Mouse (Mus musculus) lung, embryonic 14.5 days (tissue): Measurements from ENCODE around the gene 2610528A11Rik. TPM values are rescaled to one million over a fixed set of nuclear protein-coding genes. Genes with fewer than 3 reads are reported as not detected.

Source experiments
- ATAC-seq: fragments of 200-750 bp; cut with Nextera tagmentation; 2 replicates; pipeline ENCODE4 v1.8.0; 2017; ENCODE audit warnings: mild to moderate bottlenecking, moderate TSS enrichment, moderate library complexity; ENCODE audit not compliant: insufficient read depth
- DNase-seq: peaks from one replicate; pipeline ENCODE4 v3.0.0-alpha.2; 2015
- H3K27ac ChIP-seq: fragments of 300-500 bp; sonication (generic); 2 replicates; pipeline ENCODE4 v1.5.1; 2014; ENCODE audit warnings: low read depth, mild to moderate bottlenecking, moderate library complexity
- H3K27me3 ChIP-seq: fragments of 300-500 bp; sonication (generic); 2 replicates; pipeline ENCODE4 v1.6.1; 2014; ENCODE audit warnings: low read length, control low read depth; ENCODE audit not compliant: insufficient read depth
- H3K36me3 ChIP-seq: fragments of 300-500 bp; sonication (generic); 2 replicates; pipeline ENCODE4 v1.6.1; 2014; ENCODE audit warnings: control low read depth; ENCODE audit not compliant: insufficient read depth
- H3K4me1 ChIP-seq: fragments of 300-500 bp; sonication (generic); 2 replicates; pipeline ENCODE4 v1.6.1; 2014; ENCODE audit warnings: antibody characterized with exemption, control low read depth; ENCODE audit not compliant: insufficient read depth
- H3K4me2 ChIP-seq: fragments of 300-500 bp; sonication (generic); 2 replicates; pipeline ENCODE4 v1.6.1; 2014; ENCODE audit warnings: mild to moderate bottlenecking
- H3K4me3 ChIP-seq: fragments of 300-500 bp; sonication (generic); 2 replicates; pipeline ENCODE4 v1.5.1; 2014; ENCODE audit warnings: low read depth, low read length
- H3K9ac ChIP-seq: fragments of 300-500 bp; sonication (generic); 2 replicates; pipeline ENCODE4 v1.6.1; 2014
- H3K9me3 ChIP-seq: fragments of 300-500 bp; sonication (generic); 2 replicates; pipeline ENCODE4 v1.6.1; 2016; ENCODE audit warnings: low read depth, low read length, control low read depth
- CTCF ChIP-seq: IDR thresholded peaks from 2 replicates; pipeline ENCODE4 v1.5.1; 2016; ENCODE audit warnings: antibody characterized with exemption, low read depth
- WGBS: fragments of 180-500 bp; shearing (Covaris S2); extraction: QIAGEN DNeasy Blood & Tissue Kit; methylation state at CpG from one replicate; pipeline ENCODE4 v1.1.7; 2014; 5-methylcytosine and 5-hydroxymethylcytosine counted together
- polyA plus RNA-seq: library from polyadenylated mRNA; unstranded; fragments of >200 nt; fragmentation: Nextera tagmentation; extraction: Ambion mirVana; gene quantifications from 2 replicates; pipeline ENCODE4 v1.2.1, GENCODE M21; 2014

Gene 2610528A11Rik
- polyA plus RNA-seq, 1 experiment from 2014 or later: 0.37 TPM

GRCm38 (mm10) chr14:37135127-37135593, 21.3 kb upstream of the 2610528A11Rik start, which contains the start of gene Ghitm:
Gene Ghitm, minus strand, starts transcription at chr14:37135272.
- Histone ChIP-seq H3K4me1 (peaks cover 3% of the 10 kb centered on the region; the same call in 1 of the 2 replicates), H3K9me3 (no peaks in the 10 kb centered on the region), H3K4me3 (peak within 1 kb of the TSS; percentile 60), H3K27ac (peak within 1 kb of the TSS; percentile 82), H3K36me3 (peaks cover 24% of the 10 kb centered on the region), H3K4me2 (peak within 1 kb of the TSS; percentile 71), H3K9ac (peak within 1 kb of the TSS; percentile 73), H3K27me3 (no peaks in the 10 kb centered on the region)
- ATAC-seq (peak; percentile 99), DNase-seq (peak; percentile 98)
- WGBS: under 1% methylated on average over 38 of the region's 38 CpGs
- TF ChIP-seq CTCF: no peak

- Histone ChIP-seq H3K27ac (peak overlapping the region; percentile 82), H3K27me3 (no peaks in the 10 kb centered on the region), H3K36me3 (peaks cover 26% of the 10 kb centered on the region), H3K4me2 (peak overlapping the region; percentile 62), H3K4me1 (peaks cover 3% of the 10 kb centered on the region; the same call in 1 of the 2 replicates), H3K9me3 (no peaks in the 10 kb centered on the region), H3K4me3 (peak overlapping the region; percentile 60), H3K9ac (peak overlapping the region; percentile 73)
- WGBS: 1% methylated on average over 40 of the region's 40 CpGs
- TF ChIP-seq CTCF: no peak
- ATAC-seq (peak; percentile 66; the same call in 1 of the 2 replicates), DNase-seq (peak; percentile 40)
Observed at GRCm38 (mm10) chr14:37134304-37135126, 20.7 kb upstream of the 2610528A11Rik start.

- 43% methylated on average over 4 of the region's 4 CpGs for WGBS
- peaks cover 77% of the 10 kb centered on the region for H3K36me3 ChIP-seq
- peak; percentile 79 for DNase-seq
Observed at GRCm38 (mm10) chr14:37127652-37128051, 13.8 kb upstream of the 2610528A11Rik start.

DNA sequence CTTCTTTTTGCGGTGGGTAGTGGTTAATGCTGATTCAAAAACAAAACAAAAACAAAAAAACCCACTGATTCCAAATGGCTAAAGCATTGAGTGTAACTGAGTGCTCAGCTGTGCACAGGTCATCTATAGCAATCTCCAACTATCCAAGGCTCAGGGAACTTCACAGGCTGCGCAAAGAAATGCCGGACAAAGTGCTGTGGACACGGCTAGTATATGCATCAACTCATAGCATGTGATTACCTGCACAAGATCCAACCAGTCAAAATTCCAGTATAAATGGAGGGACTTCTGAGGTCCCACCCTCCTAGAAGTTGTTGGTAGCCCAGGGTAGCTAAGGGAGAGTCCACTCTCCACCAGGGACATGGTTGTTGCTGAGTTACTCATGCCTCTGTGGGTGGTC, 5.4 kb upstream of the 2610528A11Rik start:
- no peak for TF ChIP-seq CTCF
- peaks cover 29% of the 10 kb centered on the region for H3K36me3 ChIP-seq
- WGBS: 95% methylated on average over 4 of the region's 4 CpGs

More at GRCm38 (mm10) chr14:37127652-37128051, 13.8 kb upstream of the 2610528A11Rik start:
- H3K4me2 ChIP-seq: no peak overlapping the region
- peak; percentile 62 for TF ChIP-seq CTCF
- no peaks in the 10 kb centered on the region for H3K9me3 ChIP-seq
- no peaks in the 10 kb centered on the region for H3K4me1 ChIP-seq
- no peaks in the 10 kb centered on the region for H3K27me3 ChIP-seq
- H3K4me3 ChIP-seq: no peak overlapping the region
- no peak overlapping the region for H3K27ac ChIP-seq
- no peak for ATAC-seq
- H3K9ac ChIP-seq: no peak overlapping the region

DNA sequence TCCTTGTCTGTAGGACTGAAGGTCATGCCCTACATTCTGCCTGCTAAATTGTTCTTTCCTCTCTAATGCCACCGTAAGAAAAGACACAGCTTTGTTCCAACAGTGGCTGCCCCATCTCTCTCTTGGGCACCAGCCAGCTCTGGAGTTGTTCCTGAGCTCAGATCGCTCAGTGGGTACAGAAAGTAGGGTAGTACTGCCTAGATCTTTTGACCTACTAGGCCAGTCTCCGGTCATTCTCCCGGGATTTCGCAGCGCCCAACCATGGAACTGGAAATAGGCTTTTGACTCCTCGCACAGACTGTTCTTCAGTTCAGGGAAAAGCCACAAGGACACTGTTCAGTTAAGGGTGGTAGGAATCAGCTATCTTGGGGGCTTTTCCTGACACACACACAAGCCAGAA, 891 bp downstream of the 2610528A11Rik start:
- ATAC-seq (no peak), DNase-seq (no peak)
- no peaks in the 10 kb centered on the region for H3K9me3 ChIP-seq
- no peak overlapping the region for H3K9ac ChIP-seq
- H3K4me2 ChIP-seq: no peak overlapping the region
- 89% methylated on average over 7 of the region's 7 CpGs for WGBS
- H3K27ac ChIP-seq: no peak overlapping the region
- no peak overlapping the region for H3K4me3 ChIP-seq
- TF ChIP-seq CTCF: no peak
- no peaks in the 10 kb centered on the region for H3K27me3 ChIP-seq
- no peaks in the 10 kb centered on the region for H3K4me1 ChIP-seq
- no peaks in the 10 kb centered on the region for H3K36me3 ChIP-seq

More for the DNA sequence above, 5.4 kb upstream of the 2610528A11Rik start:
- no peaks in the 10 kb centered on the region for H3K27me3 ChIP-seq
- no peak overlapping the region for H3K9ac ChIP-seq
- H3K4me2 ChIP-seq: no peak overlapping the region
- no peaks in the 10 kb centered on the region for H3K4me1 ChIP-seq
- no peak overlapping the region for H3K4me3 ChIP-seq
- ATAC-seq: no peak
- no peak for DNase-seq
- H3K9me3 ChIP-seq: no peaks in the 10 kb centered on the region
- no peak overlapping the region for H3K27ac ChIP-seq

DNA sequence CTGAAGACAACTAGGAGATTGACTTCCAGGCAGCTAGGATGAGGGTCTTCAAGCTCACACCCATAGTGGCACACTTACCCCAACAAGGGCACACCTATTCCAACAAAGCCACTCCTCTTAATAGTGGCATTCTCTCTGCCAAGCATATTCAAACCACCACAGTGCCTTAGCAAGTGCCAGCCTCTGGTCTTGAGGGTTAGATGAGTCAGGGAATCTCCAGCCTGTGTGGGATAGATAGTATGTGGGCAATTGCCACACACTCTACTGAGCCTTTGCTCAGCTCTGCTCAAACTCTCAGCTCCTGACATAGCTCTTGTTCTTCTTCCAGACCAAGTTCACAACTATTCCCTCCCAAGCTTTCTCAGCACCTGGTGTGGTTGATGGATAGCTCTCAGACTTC, 2.5 kb downstream of the 2610528A11Rik start:
- Histone ChIP-seq H3K4me1 (no peaks in the 10 kb centered on the region), H3K36me3 (no peaks in the 10 kb centered on the region), H3K27me3 (no peaks in the 10 kb centered on the region), H3K27ac (no peak overlapping the region), H3K9me3 (no peaks in the 10 kb centered on the region), H3K4me3 (no peak overlapping the region), H3K9ac (no peak overlapping the region), H3K4me2 (no peak overlapping the region)
- TF ChIP-seq CTCF: no peak
- no peak for DNase-seq
- ATAC-seq: no peak

DNA sequence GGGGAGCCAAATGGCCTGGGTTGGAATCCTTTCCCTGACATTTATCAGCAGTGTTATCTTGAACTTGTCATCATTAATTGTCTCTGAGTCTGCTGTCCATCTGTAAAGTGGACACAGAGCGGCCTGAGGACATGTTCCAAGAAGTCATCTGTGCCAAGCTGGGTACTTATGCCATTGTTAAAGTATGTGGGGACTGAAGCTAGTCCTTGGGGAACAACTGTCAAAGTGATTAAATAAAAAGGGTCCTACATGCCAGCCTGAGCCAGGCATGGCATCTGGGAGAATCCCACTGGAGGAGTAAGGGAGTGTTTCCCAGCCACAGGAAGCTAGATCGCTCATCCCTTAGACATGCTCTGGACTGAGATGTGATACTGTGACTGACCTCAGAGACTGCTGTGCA, 3.4 kb downstream of the 2610528A11Rik start:
- H3K4me1 ChIP-seq: no peaks in the 10 kb centered on the region
- H3K4me3 ChIP-seq: no peak overlapping the region
- H3K9me3 ChIP-seq: no peaks in the 10 kb centered on the region
- H3K27me3 ChIP-seq: no peaks in the 10 kb centered on the region
- H3K36me3 ChIP-seq: no peaks in the 10 kb centered on the region
- DNase-seq (no peak), ATAC-seq (no peak)
- H3K4me2 ChIP-seq: no peak overlapping the region
- WGBS: 75% methylated on average over 2 of the region's 2 CpGs
- TF ChIP-seq CTCF: no peak
- H3K27ac ChIP-seq: no peak overlapping the region
- no peak overlapping the region for H3K9ac ChIP-seq
